Mouse (Mus musculus) hindbrain, embryonic 11.5 days (tissue): Measurements from ENCODE around the gene Trim41. TPM values are rescaled to one million over a fixed set of nuclear protein-coding genes. Genes with fewer than 3 reads are reported as not detected.

ENCODE experiments used
- ATAC-seq: fragments of 200-750 bp; cut with Nextera tagmentation; 2 replicates; pipeline ENCODE4 v1.8.0; 2017; ENCODE audit warnings: mild to moderate bottlenecking, moderate TSS enrichment, moderate library complexity; ENCODE audit not compliant: low FRiP score
- DNase-seq: peaks from one replicate; pipeline ENCODE4 v3.0.0-alpha.2; 2015; ENCODE audit warnings: low spot score
- H3K27ac ChIP-seq: fragments of 300-500 bp; sonication (generic); 2 replicates; pipeline ENCODE4 v1.5.1; 2014; ENCODE audit warnings: mild to moderate bottlenecking, low read depth, low read length
- H3K27me3 ChIP-seq: fragments of 300-500 bp; sonication (generic); 2 replicates; pipeline ENCODE4 v1.6.1; 2014; ENCODE audit warnings: mild to moderate bottlenecking, low read length, moderate library complexity, mixed read lengths; ENCODE audit not compliant: control insufficient read depth, insufficient read depth
- H3K36me3 ChIP-seq: fragments of 300-500 bp; sonication (generic); 2 replicates; pipeline ENCODE4 v1.6.1; 2014; ENCODE audit warnings: mild to moderate bottlenecking, low read length, moderate library complexity, mixed read lengths; ENCODE audit not compliant: control insufficient read depth, insufficient read depth
- H3K4me1 ChIP-seq: fragments of 300-500 bp; sonication (generic); replicated peaks from 2 replicates; pipeline ENCODE4 v1.6.1; 2014; ENCODE audit warnings: low read length, mixed read lengths; ENCODE audit not compliant: control insufficient read depth, insufficient read depth
- H3K4me2 ChIP-seq: fragments of 300-500 bp; sonication (generic); replicated peaks from 2 replicates; pipeline ENCODE4 v1.6.1; 2014; ENCODE audit warnings: mild to moderate bottlenecking, low read depth, low read length
- H3K4me3 ChIP-seq: fragments of 300-500 bp; sonication (generic); 2 replicates; pipeline ENCODE4 v1.5.1; 2014; ENCODE audit warnings: low read depth, low read length
- H3K9ac ChIP-seq: fragments of 300-500 bp; sonication (generic); 2 replicates; pipeline ENCODE4 v1.6.1; 2014; ENCODE audit warnings: low read depth, low read length
- H3K9me3 ChIP-seq: fragments of 300-500 bp; sonication (generic); 2 replicates; pipeline ENCODE4 v1.6.1; 2016; ENCODE audit warnings: low read length; ENCODE audit not compliant: control insufficient read depth
- WGBS: fragments of 180-500 bp; shearing (Covaris S2); extraction: QIAGEN DNeasy Blood & Tissue Kit; methylation state at CpG from one replicate; pipeline ENCODE4 v1.1.7; 2014; 5-methylcytosine and 5-hydroxymethylcytosine counted together
- polyA plus RNA-seq: library from polyadenylated mRNA; unstranded; fragments of >200 nt; fragmentation: Nextera tagmentation; extraction: Ambion mirVana; gene quantifications from 2 replicates; pipeline ENCODE4 v1.2.1, GENCODE M21; 2014

Trim41 gene
- 4.2 and 4.5 TPM in 2 replicates for polyA plus RNA-seq

DNA sequence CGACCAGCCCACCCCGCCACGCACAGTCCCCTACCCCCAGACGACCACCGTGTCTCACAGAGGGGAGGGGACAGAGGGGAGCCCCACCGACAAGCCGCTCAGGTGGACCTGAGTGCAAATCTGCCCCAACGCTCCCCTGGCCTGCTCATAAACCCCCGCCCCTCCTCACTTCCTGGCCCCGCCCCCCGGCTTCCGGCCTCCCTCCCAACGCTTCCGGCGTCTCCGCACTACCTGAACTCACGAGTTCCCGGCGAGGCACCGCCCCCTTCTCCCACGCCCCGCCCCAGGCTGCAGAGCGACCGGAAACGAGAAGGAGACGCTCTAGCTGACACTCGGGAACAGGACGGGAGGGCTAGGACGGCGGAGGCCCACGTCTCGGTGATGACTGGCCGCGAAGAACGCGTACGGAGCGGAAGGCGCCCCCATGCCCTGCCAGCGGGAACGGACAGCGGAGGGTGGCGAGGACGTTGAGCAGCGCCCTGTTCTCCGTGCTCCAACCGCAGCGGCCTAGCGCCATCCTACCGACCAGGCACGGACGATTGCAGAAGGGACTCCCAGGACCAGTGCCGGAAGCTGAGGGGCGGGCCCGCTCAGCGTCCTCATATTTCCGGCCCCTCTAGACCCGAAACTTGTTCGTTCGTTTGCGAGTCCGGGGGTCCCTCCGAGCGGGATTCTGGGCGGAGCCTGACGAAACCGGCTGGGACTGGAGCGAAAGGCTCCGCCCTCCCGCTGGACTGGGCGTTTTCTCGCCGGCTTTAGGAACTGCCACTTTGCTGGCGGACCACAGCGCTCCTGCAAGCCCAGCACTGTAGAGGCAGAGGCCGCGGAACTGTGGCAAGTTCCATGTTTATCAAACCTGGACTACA, at the start of gene Trim41:
Trim41 (minus strand) TSS at position 554 of the 866 bp plus-strand sequence.
- peak within 1 kb of the TSS; percentile 89 for H3K27ac ChIP-seq
- H3K4me3 ChIP-seq: peak within 1 kb of the TSS; percentile 81
- DNase-seq (peak; percentile 97), ATAC-seq (peak; percentile 98)
- H3K9ac ChIP-seq: peak within 1 kb of the TSS; percentile 77
- peaks cover 4% of the 10 kb centered on the region; the same call in 1 of the 2 replicates for H3K36me3 ChIP-seq
- under 1% methylated on average over 66 of the region's 77 CpGs for WGBS
- peak within 1 kb of the TSS; percentile 74 for H3K4me2 ChIP-seq
- no peaks in the 10 kb centered on the region for H3K27me3 ChIP-seq
- H3K4me1 ChIP-seq: no peaks in the 10 kb centered on the region
- H3K9me3 ChIP-seq: no peaks in the 10 kb centered on the region

DNA sequence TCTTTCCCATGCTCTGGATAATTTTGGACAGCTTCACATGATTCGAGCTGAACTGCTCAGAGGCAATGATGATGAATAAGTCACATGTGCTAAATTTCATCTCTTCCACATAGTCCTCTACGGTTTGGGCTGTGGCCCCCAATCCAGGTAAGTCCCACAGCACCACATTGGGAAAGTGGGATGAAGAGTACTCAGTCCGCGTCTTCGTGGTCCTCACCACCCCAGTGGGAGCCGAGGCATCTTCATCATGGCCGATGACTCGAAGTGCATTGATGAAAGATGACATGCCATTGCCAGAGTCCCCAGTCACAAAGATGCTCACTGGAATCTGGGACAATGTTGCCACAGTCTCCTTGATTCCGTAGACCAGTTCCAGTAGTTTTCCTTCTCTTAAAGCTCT, 49.3 kb upstream of the Trim41 start:
- no peaks in the 10 kb centered on the region for H3K36me3 ChIP-seq
- no peaks in the 10 kb centered on the region for H3K9me3 ChIP-seq
- no peak overlapping the region for H3K9ac ChIP-seq
- H3K4me3 ChIP-seq: no peak overlapping the region
- no peak overlapping the region for H3K27ac ChIP-seq
- H3K4me2 ChIP-seq: no peak overlapping the region
- ATAC-seq: no peak
- no peaks in the 10 kb centered on the region for H3K4me1 ChIP-seq
- 95% methylated on average over 9 of the region's 9 CpGs for WGBS
- H3K27me3 ChIP-seq: no peaks in the 10 kb centered on the region
- DNase-seq: no peak

DNA sequence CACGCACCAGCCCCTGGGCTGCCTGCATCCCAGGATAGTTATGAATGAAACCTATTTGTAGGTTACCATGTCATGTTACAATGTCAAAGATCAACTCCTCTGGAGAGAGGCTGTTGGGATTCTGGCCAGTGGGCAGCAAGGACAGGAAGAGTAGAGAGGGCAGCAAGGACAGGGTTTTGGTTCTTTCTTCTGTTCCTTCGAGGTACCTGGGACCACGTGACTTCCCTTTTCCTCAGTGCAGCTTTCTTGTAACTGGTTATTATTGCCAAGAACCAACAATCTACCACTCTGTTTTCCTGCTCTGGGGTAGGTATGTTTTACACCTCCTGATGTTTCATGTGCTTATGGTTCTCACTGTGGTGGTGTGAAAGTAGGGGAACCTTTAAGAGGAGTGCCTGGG, 46.7 kb upstream of the Trim41 start:
- H3K27me3 ChIP-seq: 0 out of 2 replicates have a peak, but pooled peaks cover 2% of the 10 kb centered on the region
- 89% methylated on average over 3 of the region's 3 CpGs for WGBS
- H3K36me3 ChIP-seq: no peaks in the 10 kb centered on the region
- DNase-seq (no peak), ATAC-seq (no peak)
- H3K27ac ChIP-seq: no peak overlapping the region
- no peak overlapping the region for H3K4me3 ChIP-seq
- H3K9me3 ChIP-seq: no peaks in the 10 kb centered on the region
- H3K9ac ChIP-seq: no peak overlapping the region
- H3K4me2 ChIP-seq: no peak overlapping the region
- no peaks in the 10 kb centered on the region for H3K4me1 ChIP-seq

DNA sequence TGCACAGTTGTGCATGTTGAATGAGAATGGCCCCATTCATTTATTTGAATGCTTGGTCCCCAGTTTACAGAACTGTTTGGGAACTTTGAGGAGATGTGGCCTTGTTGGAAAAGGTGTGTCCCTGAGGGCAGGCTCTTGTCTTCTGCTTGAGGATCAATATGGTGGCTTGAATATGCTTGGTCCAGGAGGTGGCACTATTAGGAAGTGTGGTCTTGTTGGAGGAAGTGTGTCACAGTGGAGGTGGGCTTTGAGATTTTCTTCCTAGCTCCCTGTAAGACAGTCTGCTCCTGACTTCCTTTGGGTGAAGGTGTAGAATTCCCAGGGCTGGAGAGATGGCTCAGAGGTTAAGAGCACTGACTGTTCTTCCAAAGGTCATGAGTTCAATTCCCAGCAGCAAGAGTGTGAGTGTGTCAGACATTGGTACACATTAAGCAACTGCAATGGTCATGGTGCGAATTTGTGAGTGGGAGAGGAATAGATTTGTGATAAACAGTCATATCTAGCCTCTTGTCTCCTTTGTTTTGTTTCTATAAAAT, 45.7 kb upstream of the Trim41 start:
- ATAC-seq: no peak
- no peak overlapping the region for H3K27ac ChIP-seq
- H3K4me2 ChIP-seq: no peak overlapping the region
- 0 out of 2 replicates have a peak, but pooled peaks cover 2% of the 10 kb centered on the region for H3K27me3 ChIP-seq
- no peaks in the 10 kb centered on the region for H3K9me3 ChIP-seq
- no peak for DNase-seq
- WGBS: 85% methylated on average over 1 of the region's 1 CpGs
- H3K4me3 ChIP-seq: no peak overlapping the region
- H3K36me3 ChIP-seq: no peaks in the 10 kb centered on the region
- no peak overlapping the region for H3K9ac ChIP-seq
- H3K4me1 ChIP-seq: no peaks in the 10 kb centered on the region

DNA sequence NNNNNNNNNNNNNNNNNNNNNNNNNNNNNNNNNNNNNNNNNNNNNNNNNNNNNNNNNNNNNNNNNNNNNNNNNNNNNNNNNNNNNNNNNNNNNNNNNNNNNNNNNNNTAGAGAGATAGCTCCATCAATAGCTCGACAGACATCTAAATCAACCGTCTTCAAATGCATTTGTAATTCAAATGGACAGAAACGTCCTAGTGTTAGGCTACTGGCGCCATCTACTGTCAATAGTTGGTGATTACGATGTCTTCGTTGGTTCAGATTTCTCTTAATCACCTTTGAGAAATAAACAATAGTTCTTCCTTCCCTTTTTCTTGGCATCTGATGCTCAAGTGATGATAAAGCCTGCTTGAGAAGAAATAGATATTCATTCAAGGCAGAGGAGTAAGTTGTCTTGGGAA, 41.9 kb upstream of the Trim41 start:
- H3K4me2 ChIP-seq: no peak overlapping the region; the same call in 1 of the 2 replicates
- DNase-seq: peak; percentile 82
- H3K9ac ChIP-seq: no peak overlapping the region
- H3K36me3 ChIP-seq: no peaks in the 10 kb centered on the region
- WGBS: 1% methylated on average over 6 of the region's 6 CpGs
- H3K27ac ChIP-seq: no peak overlapping the region
- no peaks in the 10 kb centered on the region for H3K9me3 ChIP-seq
- peaks cover 3% of the 10 kb centered on the region for H3K27me3 ChIP-seq
- no peak for ATAC-seq
- H3K4me3 ChIP-seq: no peak overlapping the region
- H3K4me1 ChIP-seq: no peaks in the 10 kb centered on the region

DNA sequence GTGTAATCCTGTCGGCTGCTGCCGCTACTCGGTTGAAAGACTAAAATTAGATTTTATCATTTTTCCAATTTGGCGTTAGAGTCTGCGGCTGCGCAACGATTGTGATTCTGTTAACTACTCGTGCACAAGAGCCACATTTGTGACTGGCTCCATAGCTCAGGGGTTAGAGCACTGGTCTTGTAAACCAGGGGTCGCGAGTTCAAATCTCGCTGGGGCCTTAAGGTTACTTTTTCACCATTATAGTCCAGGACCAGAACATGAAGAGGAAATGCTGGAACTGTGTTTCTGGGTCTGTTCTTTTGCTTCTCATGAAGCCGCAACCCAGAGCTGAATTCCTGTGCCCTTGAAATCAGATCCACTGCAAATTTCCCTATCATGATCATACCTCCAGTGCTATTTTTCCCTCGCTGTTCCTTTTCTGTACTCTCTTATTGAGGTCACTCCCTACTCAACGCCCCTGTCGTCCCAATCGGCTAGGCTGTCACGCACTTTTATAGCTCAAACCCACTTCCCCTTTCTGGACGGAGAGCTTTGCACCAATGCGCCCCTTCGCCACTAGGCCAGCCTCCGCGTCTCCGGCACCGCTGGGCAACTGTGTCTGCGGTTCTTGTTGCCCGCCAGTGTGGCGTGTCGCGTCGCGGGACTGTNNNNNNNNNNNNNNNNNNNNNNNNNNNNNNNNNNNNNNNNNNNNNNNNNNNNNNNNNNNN, 36.5 kb upstream of the Trim41 start:
- ATAC-seq (peak; percentile 83), DNase-seq (peak; percentile 91)
- Histone ChIP-seq H3K9ac (peak overlapping the region; percentile 51; the same call in 1 of the 2 replicates), H3K4me3 (peak overlapping the region; percentile 63), H3K9me3 (no peaks in the 10 kb centered on the region), H3K4me2 (peak overlapping the region; percentile 91), H3K4me1 (no peaks in the 10 kb centered on the region), H3K27me3 (peaks cover 4% of the 10 kb centered on the region), H3K27ac (no peak overlapping the region), H3K36me3 (no peaks in the 10 kb centered on the region)
- WGBS: under 1% methylated on average over 31 of the region's 31 CpGs

DNA sequence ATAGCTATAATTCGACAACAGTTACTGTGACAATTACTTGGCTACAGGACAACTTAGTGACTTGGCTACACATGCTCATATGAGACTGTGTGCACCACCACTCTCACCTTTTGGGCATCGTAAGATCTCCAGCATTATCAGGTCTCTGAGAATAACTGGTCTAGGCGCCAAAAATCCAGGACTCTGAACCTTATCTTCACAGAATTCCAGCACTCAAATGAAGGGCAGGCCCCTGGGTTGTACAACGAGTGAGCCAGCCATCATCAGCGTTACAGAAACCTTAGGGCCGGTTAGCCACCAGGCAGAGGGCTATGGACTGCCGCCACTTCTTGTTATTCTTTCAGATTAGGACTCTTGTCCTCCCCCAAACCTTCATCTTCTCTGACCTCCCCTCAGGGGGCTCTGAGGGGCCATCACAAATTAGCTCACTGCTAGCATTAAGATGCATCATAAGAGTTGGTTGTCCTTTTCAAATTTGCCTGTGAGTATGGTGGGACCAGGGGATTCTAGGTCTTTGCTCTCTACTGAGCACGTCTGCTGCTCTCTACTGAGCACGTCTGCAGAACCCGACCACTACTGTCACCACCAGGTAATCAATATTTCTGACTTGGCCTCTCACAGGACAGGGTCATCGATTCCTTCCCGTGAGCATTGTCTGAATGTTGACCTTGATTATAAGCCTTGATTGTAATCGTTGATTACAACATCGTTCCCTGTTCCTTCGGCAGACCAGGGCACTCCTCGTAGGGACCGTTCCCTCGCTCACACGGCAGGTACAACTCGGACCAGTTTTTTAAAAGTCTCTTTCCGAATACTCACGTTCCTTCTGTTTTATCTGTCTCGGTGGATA, 35.7 kb upstream of the Trim41 start:
- H3K27ac ChIP-seq: no peak overlapping the region
- H3K4me3 ChIP-seq: peak overlapping the region; percentile 63
- 8% methylated on average over 23 of the region's 23 CpGs for WGBS
- peak overlapping the region; percentile 51 for H3K9ac ChIP-seq
- peak; percentile 50 for ATAC-seq
- H3K36me3 ChIP-seq: no peaks in the 10 kb centered on the region
- no peaks in the 10 kb centered on the region for H3K9me3 ChIP-seq
- H3K4me1 ChIP-seq: no peaks in the 10 kb centered on the region
- peaks cover 4% of the 10 kb centered on the region for H3K27me3 ChIP-seq
- peak overlapping the region; percentile 91 for H3K4me2 ChIP-seq
- no peak for DNase-seq

DNA sequence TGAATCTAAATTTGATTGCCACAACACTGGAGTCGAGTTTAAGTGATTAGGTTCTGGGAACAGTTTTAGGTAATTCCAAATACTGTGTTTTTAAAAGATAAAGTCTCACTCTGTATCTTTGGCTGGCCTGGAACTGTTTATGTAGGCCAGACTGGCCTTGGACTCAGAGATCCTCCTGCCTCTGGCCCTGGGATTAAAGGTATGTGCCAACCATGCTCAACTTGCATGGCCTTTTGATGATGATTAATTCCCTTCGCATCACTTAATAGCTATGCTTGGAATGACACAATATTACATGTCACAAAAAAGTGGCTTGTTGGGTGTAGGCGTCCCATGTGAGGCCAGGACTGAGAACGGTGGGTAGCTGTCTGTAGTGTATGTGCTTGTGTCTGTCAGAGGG, 35.0 kb upstream of the Trim41 start:
- Histone ChIP-seq H3K36me3 (no peaks in the 10 kb centered on the region), H3K9ac (no peak overlapping the region), H3K9me3 (no peaks in the 10 kb centered on the region), H3K4me1 (no peaks in the 10 kb centered on the region), H3K27me3 (peaks cover 4% of the 10 kb centered on the region), H3K27ac (no peak overlapping the region), H3K4me3 (no peak overlapping the region), H3K4me2 (no peak overlapping the region)
- DNase-seq: no peak
- no peak for ATAC-seq
- 78% methylated on average over 4 of the region's 4 CpGs for WGBS
